Comparison of ENCODE assay signal across 9 mouse cellular contexts in the genomic region with DNA sequence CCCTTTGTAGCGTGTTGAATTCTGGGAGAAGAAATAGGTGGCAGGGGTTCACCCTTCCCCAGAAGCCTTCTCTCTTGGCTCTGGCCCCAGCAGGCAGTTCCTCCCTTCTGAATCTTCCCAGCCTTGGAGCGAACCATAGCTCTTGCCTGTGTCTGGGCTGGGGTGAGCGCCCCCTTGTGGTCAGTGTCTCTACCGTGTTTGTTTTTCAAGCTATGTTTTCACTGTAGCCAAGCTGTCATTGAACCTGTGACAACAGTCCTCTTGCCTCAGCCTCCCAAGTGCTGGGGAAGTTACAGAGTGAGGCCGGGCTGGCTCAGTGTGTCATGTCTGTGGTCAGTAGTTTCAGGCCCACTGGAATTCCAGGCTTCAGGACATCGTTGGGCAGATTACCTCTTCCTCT. TPM values are rescaled to one million over a fixed set of nuclear protein-coding genes. Genes with fewer than 3 reads are reported as not detected.
DNase-seq lines count a peak whose midpoint lies in the region; ATAC-seq and TF ChIP-seq lines count a peak whose summit lies in the region.
"Had no signal": no experiment of that assay in that cellular context is flagged by ENCODE, and none has a peak within 500 bp of the region (broad histone marks: within the 10 kb centered on the region; RNA-seq: fewer than 3 reads in every experiment).

No protein-coding gene starts in this region.

- DNase-seq in 416B (ENCODE audit: low read depth): peak; percentile 80
- DNase-seq in Muller cell, postnatal 12 days (ENCODE audit: inconsistent ontology term): peak; percentile 27
- peak; percentile 69 for DNase-seq in cerebellum, adult 8-10 months
- peak; percentile 87 for DNase-seq in gastrocnemius, postnatal 10 days
- peak; percentile 81 to 89 for DNase-seq in kidney, postnatal 25 days
- peak; percentile 92 for DNase-seq in lung, embryonic 14.5 days
- peak; percentile 81 for DNase-seq in right cerebral cortex, postnatal 4 days
- DNase-seq in urinary bladder, postnatal 36 days (ENCODE audit: low spot score in 2 of 2): peak; percentile 48 to 67

- no peaks in the 10 kb centered on the region for H3K9me3 ChIP-seq in lung, embryonic 14.5 days (ENCODE audit: low read depth, low read length)
- H3K9me3 ChIP-seq: heart, embryonic 13.5 days had no signal

- H3K36me3 ChIP-seq in lung, embryonic 14.5 days (ENCODE audit: insufficient read depth): no peaks in the 10 kb centered on the region
- H3K36me3 ChIP-seq: heart, embryonic 13.5 days had no signal

- peaks cover 8% of the 10 kb centered on the region for H3K4me1 ChIP-seq in lung, embryonic 14.5 days (ENCODE audit: insufficient read depth)

- peaks cover 10% of the 10 kb centered on the region for H3K27me3 ChIP-seq in lung, embryonic 14.5 days (ENCODE audit: insufficient read depth, low read length)

- peak; percentile 94 for TF ChIP-seq CTCF in lung, embryonic 14.5 days (IDR thresholded peaks at IDR 0.05; ENCODE audit: low read depth)

- H3K4me3 ChIP-seq in lung, embryonic 14.5 days (ENCODE audit: low read depth, low read length): no peak overlapping the region
- H3K4me3 ChIP-seq: heart, embryonic 13.5 days had no signal

- H3K9ac ChIP-seq in lung, embryonic 14.5 days: no peak overlapping the region
- H3K9ac ChIP-seq: heart, embryonic 13.5 days had no signal

- peak overlapping the region; percentile 41; the same call in 1 of the 2 replicates for H3K4me2 ChIP-seq in lung, embryonic 14.5 days
- H3K4me2 ChIP-seq: heart, embryonic 13.5 days had no signal

- WGBS in lung, embryonic 14.5 days: 23% methylated on average over 6 of the region's 6 CpGs

- ATAC-seq in lung, embryonic 14.5 days (ENCODE audit: insufficient read depth): peak; percentile 23; the same call in 1 of the 2 replicates

- H3K27ac ChIP-seq in lung, embryonic 14.5 days (ENCODE audit: low read depth): peak overlapping the region; percentile 71
- H3K27ac ChIP-seq: heart, embryonic 13.5 days had no signal

RNA-seq across cellular contexts. Expression of gene Gm45623, which starts 4.9 kb away (rescaled TPM):
- not detected for total RNA-seq in gastrocnemius, postnatal 10 days (2021)
- polyA plus RNA-seq in lung, embryonic 14.5 days (2014; fragmentation: Nextera tagmentation; extraction: Ambion mirVana): 4.6 and 5.0 TPM in 2 replicates

RNA-seq across cellular contexts. Expression of gene Smad5, which starts 55.7 kb away (rescaled TPM):
- total RNA-seq in gastrocnemius, postnatal 10 days (2021): 10 to 100 TPM; 31.7 to 38.2 TPM
- 59.2 and 62.0 TPM in 2 replicates for polyA plus RNA-seq in lung, embryonic 14.5 days (2014; fragmentation: Nextera tagmentation; extraction: Ambion mirVana)

Comparison
In these comparisons a context has a peak if more than half of its experiments do, and no peak if none do; other contexts are left out.
1. DNase-seq: peak in every context shown above with its lines; median percentile 92 in lung, embryonic 14.5 days; 87 in gastrocnemius, postnatal 10 days; 85 in kidney, postnatal 25 days; 81 in right cerebral cortex, postnatal 4 days; 80 in 416B; 69 in cerebellum, adult 8-10 months; 58 in urinary bladder, postnatal 36 days; 27 in Muller cell, postnatal 12 days.